Mouse (Mus musculus) cerebellum, adult 11 months (tissue): Measurements from ENCODE around the gene Cct2.

Experiments used
- DNase-seq: peaks from one replicate; pipeline ENCODE4 v3.0.0; 2022

The Cct2 gene

DNA sequence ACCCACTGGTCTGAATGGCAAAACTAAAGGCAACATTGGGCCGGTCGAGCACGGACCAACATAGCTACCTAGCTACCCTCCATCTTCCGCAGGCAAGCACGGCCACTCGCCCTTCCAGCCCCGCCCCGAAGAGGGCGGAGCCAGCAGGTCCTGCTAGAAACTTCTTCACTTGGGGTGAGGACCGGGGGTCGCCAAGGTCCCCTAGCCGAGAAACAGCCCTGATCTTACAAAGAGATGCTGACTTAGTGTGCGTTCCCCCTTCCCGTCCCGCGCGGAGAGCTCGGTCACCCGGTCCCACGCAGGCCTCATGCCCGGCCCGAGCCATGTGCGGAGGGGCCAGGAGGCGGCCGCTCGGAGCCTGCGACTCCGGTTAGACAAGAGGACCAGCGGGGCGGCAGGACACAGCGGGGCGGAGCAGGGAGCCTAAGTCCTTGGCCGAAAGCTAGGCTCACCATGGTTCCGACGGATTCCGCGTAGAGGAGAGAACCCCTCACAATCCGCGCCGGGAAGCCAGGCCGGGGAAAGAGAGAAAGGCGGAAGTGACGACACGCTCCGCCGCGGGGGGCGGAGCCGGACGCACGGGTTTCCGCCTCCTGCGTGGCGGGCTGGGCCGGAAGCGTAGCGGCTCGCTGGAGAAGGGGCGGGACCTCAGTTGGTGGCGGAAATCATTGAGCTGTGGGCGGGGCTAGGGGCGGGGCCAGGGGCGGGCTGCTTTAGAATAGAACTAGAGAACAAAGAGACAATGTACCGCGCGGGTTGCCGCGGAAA is at the start of gene Cct2:
TSS of gene Cct2 (minus strand) at position 561 of the 768 bp plus-strand sequence.
- DNase-seq = peak; percentile 90

GRCm38 (mm10) chr10:117112545-117112944 is 48.9 kb upstream of the Cct2 start:
- DNase-seq = no peak

DNA sequence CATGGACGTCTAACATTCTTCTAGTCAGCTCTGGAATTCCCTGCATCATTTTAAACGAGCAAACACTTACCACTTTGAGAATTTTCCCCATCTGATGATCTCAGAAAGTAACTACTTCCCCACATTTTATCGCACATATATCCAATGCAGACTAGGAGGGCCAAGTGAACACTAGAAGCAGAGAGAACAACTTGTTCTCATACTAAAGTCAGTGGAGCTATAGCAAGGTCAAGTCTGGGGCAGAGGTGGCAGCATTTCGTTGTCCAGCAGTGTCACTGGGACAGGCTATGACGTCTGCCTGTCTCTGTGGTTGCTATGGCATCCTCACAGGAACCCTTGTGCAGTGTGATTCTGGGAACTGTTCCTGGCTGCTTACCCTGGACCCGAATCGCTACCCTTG is 47.8 kb upstream of the Cct2 start:
- no peak for DNase-seq

DNA sequence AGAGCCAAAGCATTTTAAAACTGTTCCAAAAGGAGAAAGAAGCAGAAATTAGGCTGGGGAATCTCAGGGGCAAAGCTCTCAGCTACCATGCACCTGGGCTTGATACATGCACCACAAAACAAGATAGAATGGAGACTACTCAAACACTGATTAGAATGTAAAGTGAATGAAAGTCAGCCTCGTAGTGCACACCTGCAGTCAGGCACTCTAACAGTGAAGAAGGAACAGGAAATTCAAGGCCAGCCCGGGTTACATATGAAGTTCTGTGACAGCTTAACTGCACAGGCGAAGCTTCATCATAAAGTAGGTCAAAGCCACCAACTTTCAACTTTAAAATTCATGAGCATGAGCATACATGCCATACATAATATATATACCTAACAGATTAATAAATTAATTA is 46.7 kb upstream of the Cct2 start:
- no peak for DNase-seq

DNA sequence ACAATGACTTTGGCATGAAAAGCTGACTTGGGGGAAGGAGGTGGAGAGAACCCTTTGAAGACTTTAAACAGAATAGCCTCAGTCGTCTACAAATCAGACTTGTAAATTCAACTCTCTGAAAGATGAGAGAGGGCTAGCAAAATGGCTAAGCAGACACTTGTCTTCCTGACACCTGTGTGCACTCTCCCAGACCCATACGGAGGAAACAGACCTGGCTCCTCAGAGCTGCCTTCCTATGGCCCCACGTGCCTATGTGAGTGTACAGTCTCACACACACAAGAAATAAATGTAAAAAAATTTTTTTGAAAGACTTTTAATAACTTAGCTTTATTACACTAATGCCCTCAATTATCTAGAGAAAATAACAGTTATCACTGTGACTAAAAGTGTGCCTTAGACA is 43.1 kb upstream of the Cct2 start:
- no peak for DNase-seq

- no peak for DNase-seq
Measured at GRCm38 (mm10) chr10:117106244-117106643, 42.6 kb upstream of the Cct2 start.

DNA sequence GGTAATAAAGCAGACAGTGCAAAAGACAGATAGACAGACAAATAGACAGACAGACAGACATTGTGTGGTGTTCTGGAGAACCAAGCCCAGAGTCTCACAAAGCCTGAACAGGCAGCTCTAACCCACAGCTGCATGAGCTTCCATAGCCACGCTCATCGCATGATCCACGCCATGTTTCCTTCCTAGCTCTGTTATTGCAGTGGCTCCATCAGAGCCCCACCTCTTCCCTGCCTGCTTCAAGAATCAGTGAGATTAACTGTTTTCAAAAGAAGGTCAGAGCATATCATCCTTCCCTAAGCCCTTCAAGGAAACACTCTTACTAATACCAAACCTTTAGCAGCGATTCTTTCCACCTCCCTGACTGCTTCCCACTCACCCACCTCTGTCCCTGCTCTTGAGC is 41.4 kb upstream of the Cct2 start:
- DNase-seq = no peak

- no peak for DNase-seq
Measured at GRCm38 (mm10) chr10:117103854-117104598, 40.4 kb upstream of the Cct2 start.

- DNase-seq = no peak
Measured at GRCm38 (mm10) chr10:117100175-117100574, 36.6 kb upstream of the Cct2 start.

DNA sequence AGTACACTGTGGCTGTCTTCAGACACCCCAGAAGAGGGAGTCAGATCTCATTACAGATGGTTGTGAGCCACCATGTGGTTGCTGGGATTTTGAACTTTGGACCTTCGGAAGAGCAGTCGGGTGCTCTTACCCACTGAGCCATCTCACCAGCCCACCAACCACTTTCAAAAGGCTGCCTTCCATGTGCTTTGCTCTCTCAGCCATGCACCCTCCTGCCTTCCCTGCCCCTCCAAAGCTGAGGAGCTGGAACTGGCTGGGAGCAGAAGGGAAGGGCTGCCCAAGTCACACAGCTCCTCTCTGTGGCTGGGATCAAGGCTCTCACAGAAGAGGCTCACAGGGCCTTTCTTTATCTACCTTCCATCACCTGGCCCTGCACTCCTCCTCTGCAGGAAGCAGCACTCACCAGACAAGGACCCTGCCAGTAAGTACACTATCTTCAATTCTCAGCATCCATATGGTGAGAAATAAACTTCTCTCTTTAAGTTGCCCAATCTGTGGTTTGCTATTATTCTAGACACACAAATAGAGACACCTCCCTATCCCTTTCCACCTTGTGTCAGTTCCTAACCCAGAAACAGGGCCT is 33.6 kb upstream of the Cct2 start:
- DNase-seq = no peak

- DNase-seq = no peak
Measured at GRCm38 (mm10) chr10:117096096-117096495, 32.5 kb upstream of the Cct2 start.

DNA sequence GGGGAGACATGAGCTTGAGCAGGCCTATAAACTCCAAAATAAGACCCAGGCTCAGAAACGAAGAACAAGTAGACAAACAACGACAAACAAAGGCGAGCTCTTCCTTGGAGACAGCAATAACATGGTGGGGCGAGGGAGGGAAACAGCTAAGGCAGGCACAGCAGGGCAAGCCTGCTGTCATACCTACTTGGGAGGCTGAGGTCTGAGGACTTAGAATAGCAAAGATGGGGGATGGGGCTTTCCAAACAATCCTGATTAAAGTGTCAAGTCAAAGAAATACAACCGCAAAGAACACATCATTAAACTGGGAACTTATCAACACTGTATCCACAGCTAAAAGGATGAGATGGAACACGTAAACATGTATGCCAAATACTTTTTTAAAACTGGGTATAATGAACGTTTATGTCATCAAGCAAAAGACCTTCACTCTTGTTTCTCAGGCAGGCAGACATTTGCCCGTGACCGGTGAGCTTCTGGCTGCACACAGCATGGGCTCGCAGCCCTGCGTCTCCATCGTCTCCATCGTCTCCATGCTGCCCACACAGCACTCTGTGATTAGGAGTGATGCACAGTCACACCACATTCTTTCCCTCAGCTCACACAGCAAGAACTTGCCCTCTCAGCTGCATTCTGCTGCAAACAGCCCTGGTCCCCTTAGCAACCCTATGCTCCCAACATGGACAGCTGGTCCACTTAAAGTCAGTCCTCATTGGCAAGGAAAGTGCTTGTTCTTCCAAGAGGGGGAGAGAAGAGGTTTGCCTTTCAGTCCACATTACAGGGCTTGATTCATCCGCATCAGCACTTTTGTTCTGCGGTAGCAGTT is 31.1 kb upstream of the Cct2 start:
- no peak for DNase-seq

DNA sequence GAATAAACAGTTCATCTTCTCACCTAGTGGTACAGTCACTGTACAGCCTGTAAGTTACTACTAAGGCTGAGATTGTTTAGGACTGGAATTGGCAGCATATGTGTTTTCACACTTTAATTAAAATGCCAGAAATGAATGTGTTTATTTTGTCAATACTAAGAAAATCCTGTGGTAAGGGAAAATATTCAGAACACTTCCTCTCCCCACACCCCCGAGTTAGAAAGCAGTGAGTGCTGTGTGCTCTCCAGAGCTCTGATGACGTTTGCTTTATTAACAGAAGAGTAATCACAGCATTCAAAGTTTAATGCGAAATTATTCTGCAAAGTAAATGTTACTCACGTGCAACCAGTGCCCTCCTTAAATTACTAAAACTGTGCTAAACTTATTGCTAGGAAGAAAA is 26.0 kb upstream of the Cct2 start:
- DNase-seq = no peak

DNA sequence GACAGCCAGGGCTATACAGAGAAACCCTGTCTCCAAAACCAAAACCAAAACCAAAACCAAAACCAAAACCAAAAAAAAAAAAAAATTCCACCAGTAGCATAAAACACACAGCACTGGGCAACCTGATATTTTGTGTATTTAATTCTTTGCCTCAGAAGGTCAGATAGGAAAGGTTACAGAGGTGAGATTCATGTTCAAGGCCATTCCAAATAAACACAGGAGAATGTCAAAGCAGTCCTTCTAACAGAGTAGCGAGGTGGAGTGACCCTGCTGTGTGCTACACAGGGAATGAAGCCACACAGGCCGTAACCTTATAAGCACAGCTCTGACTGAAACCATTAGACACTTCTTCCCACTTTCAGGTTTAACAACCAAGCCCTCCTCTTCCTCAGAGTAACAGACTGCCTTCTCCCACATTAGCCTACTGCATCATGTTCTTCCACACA is 18.3 kb upstream of the Cct2 start:
- no peak for DNase-seq

DNA sequence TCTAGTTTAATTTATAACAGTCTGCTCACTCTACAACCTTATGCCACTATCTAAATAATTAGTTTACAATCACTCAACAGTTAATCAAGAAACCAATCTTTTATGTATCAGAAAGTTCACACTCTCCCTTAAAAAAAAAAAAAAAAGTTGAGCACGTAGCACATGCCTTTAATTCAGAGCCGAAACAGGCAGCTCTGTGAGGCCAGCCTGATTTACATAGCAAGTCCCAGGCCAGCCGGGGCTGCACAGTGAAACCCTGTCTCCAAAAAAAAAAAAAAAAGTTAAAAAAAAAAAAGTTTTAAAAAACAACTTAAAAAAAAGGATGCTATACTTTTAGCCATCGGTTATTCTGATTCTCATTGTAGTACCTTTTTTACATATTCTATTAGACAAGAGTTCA is 17.7 kb upstream of the Cct2 start:
- DNase-seq = no peak

- DNase-seq = no peak
Measured at GRCm38 (mm10) chr10:117078284-117078683, 14.7 kb upstream of the Cct2 start.

GRCm38 (mm10) chr10:117073176-117073575 is 9.6 kb upstream of the Cct2 start:
- DNase-seq = no peak

GRCm38 (mm10) chr10:117072191-117072888 is 8.7 kb upstream of the Cct2 start:
- DNase-seq = no peak

GRCm38 (mm10) chr10:117069109-117069508 is 5.5 kb upstream of the Cct2 start:
- DNase-seq = no peak

GRCm38 (mm10) chr10:117064076-117064475 is 462 bp upstream of the Cct2 start:
- DNase-seq = no peak

- DNase-seq = no peak
Measured at GRCm38 (mm10) chr10:117062894-117063253, 740 bp downstream of the Cct2 start.

DNA sequence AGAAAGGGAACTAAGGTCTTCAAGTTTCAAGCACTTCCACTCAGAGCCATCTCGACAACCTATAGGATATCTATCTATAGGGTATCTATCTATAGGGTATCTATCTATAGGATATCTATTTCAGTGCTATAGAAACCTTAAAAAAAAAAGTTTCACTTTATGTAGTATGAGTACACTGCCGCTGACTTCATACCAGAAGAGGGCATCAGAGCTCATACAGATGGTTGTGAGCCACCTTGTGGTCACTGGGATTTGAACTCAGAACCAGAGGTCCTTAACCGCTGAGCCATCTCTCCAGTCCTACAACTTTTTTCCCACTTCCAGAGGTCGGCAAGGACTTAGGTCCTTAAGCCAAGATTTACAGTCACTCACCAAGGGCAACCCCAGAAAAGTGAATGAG is 7.9 kb downstream of the Cct2 start:
- DNase-seq = no peak
